Mouse (Mus musculus) cortical plate, adult 2 months (tissue): Measurements from ENCODE around the gene Hist2h3c2.

Experiments
- CTCF ChIP-seq: fragments of 200-500 bp; IDR thresholded peaks from 2 replicates; pipeline ENCODE4 v1.5.1; 2011; ENCODE audit warnings: mild to moderate bottlenecking, control low read depth, low read length; ENCODE audit not compliant: insufficient read depth; ENCODE audit errors: extremely low read depth
- POLR2A ChIP-seq: fragments of 200-500 bp; IDR thresholded peaks from 2 replicates; pipeline ENCODE4 v1.6.1; 2011; ENCODE audit warnings: mild to moderate bottlenecking, low read length, control low read depth; ENCODE audit not compliant: insufficient read depth; ENCODE audit errors: extremely low read depth

GRCm38 (mm10) chr3:96219191-96219641 is 19.7 kb downstream of the Hist2h3c2 start:
- no peak for TF ChIP-seq CTCF
- TF ChIP-seq POLR2A: no peak
